Mouse (Mus musculus) CD4-positive, CD25-positive, alpha-beta regulatory T cell, adult 2 months (primary cell): ENCODE results near the gene Zfp944.
"Not testable (repeated sequence)": the region's sequence is repeated elsewhere in the genome, so short reads cannot be mapped to it uniquely, and the experiment has no call there.

Experiments used
- DNase-seq: peaks from one replicate; pipeline ENCODE4 v3.0.0-alpha.2; 2012; ENCODE audit warnings: low read depth, low spot score

Zfp944 gene

GRCm38 (mm10) chr17:22361101-22361781, at the start of gene Zfp944, which contains the start of gene Zfp758:
Zfp944 (minus strand) TSS chr17:22361400.
Zfp758 (plus strand) TSS chr17:22361453.
- DNase-seq = peak; percentile 52

- peak; percentile 64 for DNase-seq
Measured at GRCm38 (mm10) chr17:22410756-22411155, 49.6 kb upstream of the Zfp944 start.

- DNase-seq = no peak
Measured at GRCm38 (mm10) chr17:22363895-22364294, 2.7 kb upstream of the Zfp944 start.

- DNase-seq = no peak
Measured at GRCm38 (mm10) chr17:22360572-22360971, 628 bp downstream of the Zfp944 start.

GRCm38 (mm10) chr17:22352794-22353193, 8.4 kb downstream of the Zfp944 start:
- DNase-seq = peak; percentile 77

- DNase-seq = not testable (repeated sequence)
Measured at GRCm38 (mm10) chr17:22315247-22315646, 46.0 kb downstream of the Zfp944 start.

- peak; percentile 89 for DNase-seq
Measured at GRCm38 (mm10) chr17:22314730-22315226, 46.4 kb downstream of the Zfp944 start, which contains the start of gene CT030661.1. CT030661.1 (minus strand) TSS chr17:22314837.

- not testable (repeated sequence) for DNase-seq
Measured at GRCm38 (mm10) chr17:22314219-22314618, 47.0 kb downstream of the Zfp944 start.
